Mouse (Mus musculus): ENCODE results near the gene Epb41l2. TPM values are rescaled to one million over a fixed set of nuclear protein-coding genes. Genes with fewer than 3 reads are reported as not detected.
A peak's percentile ranks its signal among the peaks of the same experiment; 100 is the strongest.

The Epb41l2 gene
- polyA plus RNA-seq, 2 experiments, result 6.8 to 11.7 TPM

GRCm38 (mm10) chr10:25396859-25397258, 37.3 kb downstream of the Epb41l2 start:
- H3K4me2 ChIP-seq (ENCODE audit: low read depth), result no peak overlapping the region
- TF ChIP-seq CTCF (IDR thresholded peaks at IDR 0.05; ENCODE audit: low read depth) (no peak), EP300 (IDR thresholded peaks at IDR 0.05; ENCODE audit: low read depth) (no peak)
- no peaks in the 10 kb centered on the region for H3K27me3 ChIP-seq (ENCODE audit: control insufficient read depth, insufficient read depth, low read length)
- no peaks in the 10 kb centered on the region for H3K9me3 ChIP-seq (ENCODE audit: control insufficient read depth, low read length)
- no peak overlapping the region for H3K4me3 ChIP-seq (ENCODE audit: insufficient read depth in 1 of 2, low read depth in 2 of 2, low read length in 2 of 2)
- 25% methylated on average over 3 of the region's 3 CpGs for WGBS (ENCODE audit: insufficient replicate concordance)
- no peak overlapping the region for H3K27ac ChIP-seq
- no peak overlapping the region for H3K9ac ChIP-seq (replicated peaks)
- peaks cover 0 to 15% of the 10 kb centered on the region in 2 experiments; a peak in 3 of 4 replicates for H3K4me1 ChIP-seq (replicated peaks; ENCODE audit: control insufficient read depth in 2 of 2, insufficient read depth in 2 of 2, low read length in 1 of 2)
- ATAC-seq (ENCODE audit: insufficient read depth) (peak; percentile 23; the same call in 1 of the 2 replicates), DNase-seq (ENCODE audit: low read depth in 3 of 3, low spot score in 3 of 3) (no peak)
- H3K36me3 ChIP-seq (replicated peaks; ENCODE audit: control insufficient read depth, insufficient read depth, low read depth), result no peaks in the 10 kb centered on the region

DNA sequence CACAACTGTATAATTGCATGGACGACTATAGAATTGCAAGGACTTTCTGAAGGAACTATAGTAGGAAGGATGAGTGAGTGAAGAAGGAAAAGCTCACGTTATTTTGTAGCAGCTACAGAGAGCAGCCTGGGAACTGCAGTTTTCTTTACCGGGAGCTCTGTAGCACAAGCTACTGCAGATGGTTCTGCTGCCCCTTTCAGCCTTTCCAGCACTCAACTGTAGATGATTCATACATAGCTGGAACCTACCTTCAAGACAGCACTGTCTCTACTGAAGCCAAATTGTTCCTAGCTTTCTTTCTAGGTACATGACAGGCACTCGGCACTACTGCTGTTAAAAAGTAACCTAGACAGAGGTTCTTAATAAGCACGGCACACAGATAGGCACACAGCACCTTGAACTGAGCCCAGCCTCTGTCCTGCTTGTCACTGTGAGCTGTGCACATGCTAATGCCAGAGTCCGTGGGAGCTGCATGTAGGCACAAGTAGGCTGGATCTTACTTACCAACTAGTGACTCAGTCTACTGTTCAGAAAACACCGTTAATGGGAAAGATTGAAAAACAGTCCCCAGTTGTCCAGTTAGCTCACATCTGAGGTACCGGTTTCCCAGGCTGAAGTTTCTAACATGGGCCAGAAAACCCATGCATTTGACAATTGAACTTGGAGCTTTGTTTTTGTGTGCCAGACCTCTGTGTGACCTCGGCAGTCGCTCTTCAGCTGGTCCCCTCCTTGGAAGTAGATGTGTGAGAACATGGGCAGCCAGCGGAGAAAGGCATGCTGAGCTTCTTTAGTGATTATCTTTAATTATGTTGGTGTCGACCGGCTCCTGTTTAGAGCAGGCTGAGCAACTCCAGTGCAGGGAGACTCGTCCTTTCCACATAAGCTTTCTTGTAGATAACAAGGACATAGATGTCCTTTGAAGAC, 38.4 kb downstream of the Epb41l2 start:
- Histone ChIP-seq H3K36me3 (replicated peaks; ENCODE audit: control insufficient read depth, insufficient read depth, low read depth) (no peaks in the 10 kb centered on the region), H3K4me2 (ENCODE audit: low read depth) (no peak overlapping the region), H3K4me1 (replicated peaks; ENCODE audit: control insufficient read depth in 2 of 2, insufficient read depth in 2 of 2, low read length in 1 of 2) (peaks cover 0 to 17% of the 10 kb centered on the region in 2 experiments; a peak in 3 of 4 replicates), H3K27ac (no peak overlapping the region), H3K9ac (replicated peaks) (no peak overlapping the region), H3K9me3 (ENCODE audit: control insufficient read depth, low read length) (no peaks in the 10 kb centered on the region), H3K4me3 (ENCODE audit: insufficient read depth in 1 of 2, low read depth in 2 of 2, low read length in 2 of 2) (no peak overlapping the region), H3K27me3 (ENCODE audit: control insufficient read depth, insufficient read depth, low read length) (no peaks in the 10 kb centered on the region)
- TF ChIP-seq CTCF (IDR thresholded peaks at IDR 0.05; ENCODE audit: low read depth), result no peak
- no peak for TF ChIP-seq EP300 (IDR thresholded peaks at IDR 0.05; ENCODE audit: low read depth)
- ATAC-seq (ENCODE audit: insufficient read depth) (no peak), DNase-seq (ENCODE audit: low read depth in 3 of 3, low spot score in 3 of 3) (no peak)
- WGBS (ENCODE audit: insufficient replicate concordance), result 63% methylated on average over 14 of the region's 14 CpGs

- Histone ChIP-seq H3K4me1 (replicated peaks; ENCODE audit: control insufficient read depth in 2 of 2, insufficient read depth in 2 of 2, low read length in 1 of 2) (peaks cover 0 to 20% of the 10 kb centered on the region in 2 experiments; a peak in 3 of 4 replicates), H3K4me2 (ENCODE audit: low read depth) (no peak overlapping the region), H3K4me3 (ENCODE audit: insufficient read depth in 1 of 2, low read depth in 2 of 2, low read length in 2 of 2) (no peak overlapping the region), H3K9me3 (ENCODE audit: control insufficient read depth, low read length) (no peaks in the 10 kb centered on the region), H3K27ac (no peak overlapping the region), H3K9ac (replicated peaks) (no peak overlapping the region), H3K36me3 (replicated peaks; ENCODE audit: control insufficient read depth, insufficient read depth, low read depth) (no peaks in the 10 kb centered on the region), H3K27me3 (ENCODE audit: control insufficient read depth, insufficient read depth, low read length) (no peaks in the 10 kb centered on the region)
- no peak for TF ChIP-seq EP300 (IDR thresholded peaks at IDR 0.05; ENCODE audit: low read depth)
- TF ChIP-seq CTCF (IDR thresholded peaks at IDR 0.05; ENCODE audit: low read depth), result no peak
- DNase-seq (ENCODE audit: low read depth in 3 of 3, low spot score in 3 of 3) (no peak), ATAC-seq (ENCODE audit: insufficient read depth) (no peak)
- WGBS (ENCODE audit: insufficient replicate concordance), result 68% methylated on average over 4 of the region's 4 CpGs
Observed at GRCm38 (mm10) chr10:25399016-25399415, 39.4 kb downstream of the Epb41l2 start.

- TF ChIP-seq CTCF (IDR thresholded peaks at IDR 0.05; ENCODE audit: low read depth), result no peak
- no peak for TF ChIP-seq EP300 (IDR thresholded peaks at IDR 0.05; ENCODE audit: low read depth)
- H3K4me1 ChIP-seq (replicated peaks; ENCODE audit: control insufficient read depth in 2 of 2, insufficient read depth in 2 of 2, low read length in 1 of 2), result peaks cover 0 to 25% of the 10 kb centered on the region in 2 experiments; a peak in 3 of 4 replicates
- no peaks in the 10 kb centered on the region for H3K36me3 ChIP-seq (replicated peaks; ENCODE audit: control insufficient read depth, insufficient read depth, low read depth)
- ATAC-seq (ENCODE audit: insufficient read depth), result no peak
- no peaks in the 10 kb centered on the region for H3K9me3 ChIP-seq (ENCODE audit: control insufficient read depth, low read length)
- no peak for DNase-seq (ENCODE audit: low read depth in 3 of 3, low spot score in 3 of 3)
- no peaks in the 10 kb centered on the region for H3K27me3 ChIP-seq (ENCODE audit: control insufficient read depth, insufficient read depth, low read length)
- H3K9ac ChIP-seq (replicated peaks), result no peak overlapping the region
- WGBS (ENCODE audit: insufficient replicate concordance), result 38% methylated on average over 8 of the region's 8 CpGs
- H3K27ac ChIP-seq, result no peak overlapping the region
- H3K4me3 ChIP-seq (ENCODE audit: insufficient read depth in 1 of 2, low read depth in 2 of 2, low read length in 2 of 2), result no peak overlapping the region
- H3K4me2 ChIP-seq (ENCODE audit: low read depth), result no peak overlapping the region
Observed at GRCm38 (mm10) chr10:25400076-25400475, 40.5 kb downstream of the Epb41l2 start.

DNA sequence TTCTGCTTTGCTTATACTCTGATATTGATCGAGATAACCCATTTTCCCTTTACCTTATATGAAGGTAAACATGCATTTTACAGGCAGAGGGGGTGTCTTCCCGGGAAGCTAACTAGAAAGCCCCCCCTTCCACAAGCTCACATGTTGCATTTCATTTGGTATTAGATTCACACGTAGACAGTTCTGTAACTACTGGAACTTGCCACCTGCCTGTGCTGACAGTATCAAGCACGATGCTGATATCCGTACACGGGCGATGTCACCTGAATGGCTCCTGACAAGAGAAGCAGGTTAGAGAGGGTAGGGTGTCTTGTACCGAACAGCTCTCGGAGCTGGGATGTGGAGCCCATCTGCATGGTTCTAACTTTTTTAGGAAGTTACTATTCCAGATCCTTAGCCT, 41.0 kb downstream of the Epb41l2 start:
- Histone ChIP-seq H3K27me3 (ENCODE audit: control insufficient read depth, insufficient read depth, low read length) (no peaks in the 10 kb centered on the region), H3K4me3 (ENCODE audit: insufficient read depth in 1 of 2, low read depth in 2 of 2, low read length in 2 of 2) (no peak overlapping the region), H3K27ac (no peak overlapping the region), H3K9ac (replicated peaks) (no peak overlapping the region), H3K4me1 (replicated peaks; ENCODE audit: control insufficient read depth in 2 of 2, insufficient read depth in 2 of 2, low read length in 1 of 2) (peaks cover 0 to 24% of the 10 kb centered on the region in 2 experiments; a peak in 3 of 4 replicates), H3K36me3 (replicated peaks; ENCODE audit: control insufficient read depth, insufficient read depth, low read depth) (no peaks in the 10 kb centered on the region), H3K9me3 (ENCODE audit: control insufficient read depth, low read length) (no peaks in the 10 kb centered on the region), H3K4me2 (ENCODE audit: low read depth) (no peak overlapping the region)
- DNase-seq (ENCODE audit: low read depth in 3 of 3, low spot score in 3 of 3), result no peak
- 69% methylated on average over 9 of the region's 9 CpGs for WGBS (ENCODE audit: insufficient replicate concordance)
- no peak for TF ChIP-seq CTCF (IDR thresholded peaks at IDR 0.05; ENCODE audit: low read depth)
- no peak for TF ChIP-seq EP300 (IDR thresholded peaks at IDR 0.05; ENCODE audit: low read depth)
- ATAC-seq (ENCODE audit: insufficient read depth), result no peak
